Mouse (Mus musculus): ENCODE measurements around the gene Dner. TPM values are rescaled to one million over a fixed set of nuclear protein-coding genes. Genes with fewer than 3 reads are reported as not detected.

The Dner gene
- polyA plus RNA-seq, 1 experiment from 2014 or later = 1.7 TPM

DNA sequence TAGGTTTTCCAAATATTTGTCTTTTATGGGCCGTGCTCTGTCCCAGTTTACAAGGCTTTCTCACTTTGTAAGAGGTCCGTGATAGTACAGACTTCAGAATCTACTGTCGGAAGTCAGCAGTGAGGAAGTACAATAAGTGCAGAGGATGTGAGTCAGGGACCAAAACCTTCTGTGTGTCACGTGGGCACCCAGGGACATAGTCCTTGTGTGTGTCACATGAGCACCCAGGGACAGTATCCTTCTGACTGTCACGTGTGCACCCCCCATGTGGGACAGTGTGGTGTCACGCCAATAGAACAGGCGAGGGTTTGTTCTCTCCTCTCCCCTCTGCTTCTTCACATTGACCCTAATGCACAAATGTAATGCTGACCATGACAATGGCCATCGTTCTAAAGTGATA, 134.2 kb downstream of the Dner start:
- Histone ChIP-seq H3K27me3 (no peaks in the 10 kb centered on the region), H3K4me3 (no peak overlapping the region), H3K27ac (no peak overlapping the region), H3K9ac (no peak overlapping the region), H3K9me3 (no peaks in the 10 kb centered on the region), H3K4me1 (no peaks in the 10 kb centered on the region), H3K4me2 (no peak overlapping the region), H3K36me3 (no peaks in the 10 kb centered on the region)
- 67% methylated on average over 8 of the region's 8 CpGs for WGBS
- no peak for ATAC-seq (ENCODE audit: borderline replicate concordance, extremely low read depth, low FRiP score, low TSS enrichment)

DNA sequence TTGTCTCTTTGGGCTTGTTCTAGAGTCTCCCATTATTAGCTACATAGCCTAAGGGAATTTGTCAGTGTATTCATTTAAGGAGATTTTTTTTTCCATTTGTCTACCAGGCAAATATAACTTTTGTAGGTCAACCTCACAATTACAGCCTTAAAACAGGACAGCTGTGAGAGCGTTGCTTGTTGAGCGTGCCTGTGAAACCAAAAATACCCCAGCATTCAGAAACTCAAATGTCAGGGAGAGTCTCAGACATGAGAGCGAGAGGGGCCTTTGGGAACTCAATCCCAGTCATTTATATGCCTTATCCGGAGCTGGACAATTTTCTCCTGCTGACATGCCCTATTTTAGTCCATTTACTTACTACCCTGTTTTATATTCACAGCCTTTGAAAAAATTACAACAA, 134.6 kb downstream of the Dner start:
- no peak overlapping the region for H3K4me3 ChIP-seq
- H3K36me3 ChIP-seq = no peaks in the 10 kb centered on the region
- no peak for ATAC-seq (ENCODE audit: borderline replicate concordance, extremely low read depth, low FRiP score, low TSS enrichment)
- H3K27ac ChIP-seq = no peak overlapping the region
- H3K9ac ChIP-seq = no peak overlapping the region
- no peaks in the 10 kb centered on the region for H3K27me3 ChIP-seq
- 76% methylated on average over 4 of the region's 4 CpGs for WGBS
- no peak overlapping the region for H3K4me2 ChIP-seq
- H3K4me1 ChIP-seq = no peaks in the 10 kb centered on the region
- H3K9me3 ChIP-seq = no peaks in the 10 kb centered on the region

DNA sequence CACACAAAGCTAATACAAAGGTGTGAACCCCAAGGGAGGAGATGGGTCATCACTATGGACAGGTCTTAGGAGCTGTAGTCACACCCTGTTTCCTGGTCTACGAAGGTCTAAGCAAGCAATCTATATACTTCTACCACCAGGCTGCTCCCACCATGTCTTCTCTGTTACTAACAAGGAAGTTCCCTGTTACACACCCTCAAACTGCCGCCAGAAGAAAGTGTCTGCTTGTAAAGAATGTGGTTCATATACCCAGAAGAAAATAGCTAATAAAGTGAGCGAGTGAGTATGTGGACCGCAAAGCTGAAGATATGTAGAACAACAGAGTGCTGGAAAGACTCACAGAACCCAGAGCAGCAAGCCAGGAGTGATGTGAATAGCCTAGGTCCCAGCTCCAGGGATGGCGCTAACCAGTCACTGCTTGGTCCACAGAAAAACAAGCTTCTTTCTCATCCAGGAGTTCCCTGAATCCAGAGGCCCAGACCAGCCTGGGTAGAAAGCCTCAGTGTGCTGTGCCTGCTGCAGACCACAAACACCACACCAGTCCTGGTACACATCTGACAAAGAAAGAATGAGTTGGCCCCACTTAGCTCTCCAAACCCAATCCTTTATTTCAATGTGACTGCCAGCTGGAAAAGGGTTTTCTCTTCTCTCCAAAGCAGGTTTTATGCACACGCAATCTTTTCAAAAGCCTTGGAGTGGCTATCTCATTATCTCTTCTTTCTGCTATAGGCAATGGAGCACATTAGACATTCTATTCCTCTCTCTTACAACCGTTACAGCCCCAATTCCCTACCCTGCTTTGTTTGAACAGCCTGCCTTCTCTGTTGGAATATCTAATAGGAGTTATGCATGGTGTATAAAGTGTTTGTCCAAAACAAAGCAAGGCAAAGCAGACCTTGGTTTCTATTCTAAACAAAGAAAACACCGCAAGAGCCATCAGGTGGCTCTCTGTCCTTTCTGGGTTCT, 139.2 kb downstream of the Dner start:
- H3K4me1 ChIP-seq = no peaks in the 10 kb centered on the region
- no peak overlapping the region for H3K27ac ChIP-seq
- H3K36me3 ChIP-seq = no peaks in the 10 kb centered on the region
- 81% methylated on average over 8 of the region's 8 CpGs for WGBS
- H3K9ac ChIP-seq = no peak overlapping the region
- ATAC-seq (ENCODE audit: borderline replicate concordance, extremely low read depth, low FRiP score, low TSS enrichment) = no peak
- H3K4me2 ChIP-seq = no peak overlapping the region
- H3K27me3 ChIP-seq = no peaks in the 10 kb centered on the region
- H3K4me3 ChIP-seq = no peak overlapping the region
- H3K9me3 ChIP-seq = no peaks in the 10 kb centered on the region

DNA sequence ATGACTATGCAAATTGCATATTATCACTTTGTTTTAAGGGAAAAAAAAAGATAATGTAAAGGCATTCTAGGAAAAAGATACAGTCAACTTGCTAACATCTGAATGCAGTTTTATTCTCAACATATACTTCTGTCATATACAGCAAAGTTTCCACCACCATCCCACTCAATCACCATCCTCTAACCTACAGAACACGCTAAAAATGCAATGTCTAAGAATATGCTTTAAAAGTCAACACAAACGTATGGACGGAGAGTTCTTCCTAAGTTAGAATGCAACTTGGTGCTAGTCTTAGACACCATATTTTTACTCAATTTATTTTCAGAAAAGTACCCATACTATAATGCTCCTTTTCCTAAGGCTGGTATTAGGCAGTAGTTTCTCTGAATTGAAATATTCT, 144.0 kb downstream of the Dner start:
- Histone ChIP-seq H3K27me3 (no peaks in the 10 kb centered on the region), H3K9ac (no peak overlapping the region), H3K36me3 (no peaks in the 10 kb centered on the region), H3K4me2 (no peak overlapping the region), H3K9me3 (no peaks in the 10 kb centered on the region), H3K27ac (no peak overlapping the region), H3K4me3 (no peak overlapping the region), H3K4me1 (no peaks in the 10 kb centered on the region)
- ATAC-seq (ENCODE audit: borderline replicate concordance, extremely low read depth, low FRiP score, low TSS enrichment) = no peak
- WGBS = 87% methylated on average over 3 of the region's 3 CpGs

DNA sequence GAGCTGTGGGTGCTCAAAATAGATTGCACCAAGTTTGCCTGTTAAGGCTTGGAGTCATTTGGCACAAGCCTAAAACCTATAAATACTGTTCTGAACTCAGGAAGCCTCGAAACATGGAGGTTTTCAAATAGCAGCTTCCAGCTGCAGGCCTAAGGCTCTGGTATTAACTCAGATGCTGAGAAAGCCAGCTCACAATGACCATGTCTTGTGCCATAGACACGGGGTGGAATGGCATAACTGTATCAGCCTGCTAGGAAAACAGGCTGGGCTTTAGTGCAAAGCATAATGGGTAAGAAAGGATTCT, 146.0 kb downstream of the Dner start:
- 50% methylated on average over 2 of the region's 2 CpGs for WGBS
- H3K27ac ChIP-seq = no peak overlapping the region
- H3K4me2 ChIP-seq = no peak overlapping the region
- H3K9me3 ChIP-seq = no peaks in the 10 kb centered on the region
- no peak overlapping the region for H3K4me3 ChIP-seq
- no peaks in the 10 kb centered on the region for H3K4me1 ChIP-seq
- H3K36me3 ChIP-seq = no peaks in the 10 kb centered on the region
- no peaks in the 10 kb centered on the region for H3K27me3 ChIP-seq
- H3K9ac ChIP-seq = no peak overlapping the region
- no peak for ATAC-seq (ENCODE audit: borderline replicate concordance, extremely low read depth, low FRiP score, low TSS enrichment)

DNA sequence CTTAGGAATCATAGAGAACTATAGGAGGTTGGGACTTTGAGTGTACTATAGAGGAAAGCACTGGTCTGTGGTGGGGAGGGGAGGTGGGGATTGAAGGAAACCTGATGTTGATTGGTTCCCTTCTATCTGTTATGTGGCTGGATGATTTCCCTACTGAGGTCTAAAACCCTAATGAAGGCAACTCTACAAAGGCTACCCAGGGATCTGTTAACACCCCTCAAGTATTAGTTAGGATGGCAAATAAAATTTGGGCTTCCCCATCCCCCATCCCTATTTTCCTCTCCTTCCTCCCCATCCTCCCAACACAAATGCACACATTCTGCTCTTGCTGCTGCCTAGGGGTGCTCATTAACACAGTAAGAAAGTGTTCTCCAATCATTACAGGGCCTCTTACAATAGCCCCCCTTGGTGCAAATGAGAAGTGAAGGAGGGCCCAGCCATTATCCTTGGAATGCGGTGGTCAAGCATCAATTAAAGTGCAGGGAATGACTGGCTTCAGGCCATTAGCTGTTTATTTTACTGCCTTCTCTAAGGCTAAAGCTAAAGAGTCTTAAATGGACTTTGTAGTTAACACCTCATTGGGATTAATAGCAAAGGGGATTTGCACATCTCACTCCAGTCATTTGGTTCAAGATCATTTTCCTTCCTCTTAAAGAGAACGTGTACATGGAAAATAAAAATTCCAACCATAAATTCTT, 146.5 kb downstream of the Dner start:
- H3K9ac ChIP-seq = no peak overlapping the region
- no peaks in the 10 kb centered on the region for H3K36me3 ChIP-seq
- H3K4me2 ChIP-seq = no peak overlapping the region
- H3K27ac ChIP-seq = no peak overlapping the region
- H3K27me3 ChIP-seq = no peaks in the 10 kb centered on the region
- WGBS = 23% methylated on average over 2 of the region's 2 CpGs
- no peaks in the 10 kb centered on the region for H3K9me3 ChIP-seq
- H3K4me1 ChIP-seq = no peaks in the 10 kb centered on the region
- no peak for ATAC-seq (ENCODE audit: borderline replicate concordance, extremely low read depth, low FRiP score, low TSS enrichment)
- H3K4me3 ChIP-seq = no peak overlapping the region

DNA sequence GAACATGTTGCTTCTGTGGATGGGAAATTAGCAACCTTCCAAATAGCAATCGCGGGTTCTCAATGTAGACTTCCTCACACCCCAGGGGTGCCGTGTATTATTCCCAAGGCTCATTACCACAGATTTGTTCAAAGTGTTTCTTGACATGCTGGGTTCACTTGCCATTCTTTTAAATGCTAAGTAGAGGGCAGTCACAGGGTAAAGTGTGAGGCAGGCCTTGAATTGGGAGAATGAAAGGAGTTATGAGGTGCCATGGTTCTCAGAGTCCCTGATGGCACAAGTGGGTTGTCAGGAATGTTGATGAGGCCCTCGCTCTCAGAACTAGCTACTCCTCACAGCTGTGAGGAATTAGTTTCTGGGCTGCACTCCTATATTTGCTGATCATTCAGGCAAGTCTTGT, 160.0 kb downstream of the Dner start:
- no peaks in the 10 kb centered on the region for H3K9me3 ChIP-seq
- WGBS = 68% methylated on average over 4 of the region's 4 CpGs
- no peaks in the 10 kb centered on the region for H3K27me3 ChIP-seq
- no peak overlapping the region for H3K4me2 ChIP-seq
- H3K9ac ChIP-seq = no peak overlapping the region
- no peak overlapping the region for H3K27ac ChIP-seq
- no peak overlapping the region for H3K4me3 ChIP-seq
- H3K4me1 ChIP-seq = no peaks in the 10 kb centered on the region
- H3K36me3 ChIP-seq = no peaks in the 10 kb centered on the region
- no peak for ATAC-seq (ENCODE audit: borderline replicate concordance, extremely low read depth, low FRiP score, low TSS enrichment)

DNA sequence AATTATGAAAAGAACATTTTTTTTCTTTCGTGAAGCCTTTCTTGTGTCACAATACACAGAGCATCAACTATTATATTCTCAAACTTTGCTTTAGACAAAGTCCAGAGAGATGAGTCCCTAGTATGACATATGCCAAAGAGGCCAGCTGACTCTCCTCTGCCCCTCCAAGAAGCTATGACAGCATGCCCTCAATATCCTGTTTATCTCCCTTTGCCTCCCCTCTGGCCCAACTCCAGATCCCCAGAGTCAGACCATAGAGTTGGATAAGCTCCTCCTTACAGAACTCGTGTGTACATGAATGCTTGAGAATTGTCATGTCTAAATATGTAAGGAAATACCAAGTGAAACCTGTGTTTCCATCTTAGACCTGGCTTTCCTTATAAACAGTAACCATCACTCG, 170.5 kb downstream of the Dner start:
- 0 out of 2 replicates have a peak, but pooled peaks cover 3% of the 10 kb centered on the region for H3K4me1 ChIP-seq
- WGBS = 64% methylated on average over 3 of the region's 3 CpGs
- no peaks in the 10 kb centered on the region for H3K27me3 ChIP-seq
- H3K9me3 ChIP-seq = no peaks in the 10 kb centered on the region
- no peak overlapping the region for H3K27ac ChIP-seq
- no peak overlapping the region for H3K9ac ChIP-seq
- H3K4me3 ChIP-seq = no peak overlapping the region
- no peak overlapping the region for H3K4me2 ChIP-seq
- peak; percentile 59; the same call in 1 of the 2 replicates for ATAC-seq (ENCODE audit: borderline replicate concordance, extremely low read depth, low FRiP score, low TSS enrichment)
- H3K36me3 ChIP-seq = no peaks in the 10 kb centered on the region

DNA sequence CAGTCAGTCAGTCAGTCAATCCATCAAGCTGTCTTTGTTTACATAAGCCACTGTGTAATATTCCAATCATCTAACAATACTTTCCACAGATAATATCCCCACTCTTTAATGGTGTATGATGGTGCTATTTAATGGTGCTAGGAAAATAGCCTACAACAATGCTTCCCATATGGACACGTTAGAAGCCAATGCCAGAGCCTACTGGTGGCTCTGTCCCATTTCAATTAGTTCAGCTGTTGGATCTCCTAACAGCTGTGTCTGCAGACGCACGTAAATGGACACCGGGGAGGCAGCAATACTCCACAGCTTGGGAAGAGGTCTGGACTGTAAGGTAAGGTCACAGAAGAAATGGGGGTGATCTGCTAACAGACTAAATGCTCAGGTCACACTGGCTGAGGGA, 171.6 kb downstream of the Dner start:
- Histone ChIP-seq H3K4me3 (no peak overlapping the region), H3K9me3 (no peaks in the 10 kb centered on the region), H3K36me3 (no peaks in the 10 kb centered on the region), H3K9ac (no peak overlapping the region), H3K27me3 (no peaks in the 10 kb centered on the region), H3K27ac (no peak overlapping the region), H3K4me2 (no peak overlapping the region), H3K4me1 (0 out of 2 replicates have a peak, but pooled peaks cover 3% of the 10 kb centered on the region)
- no peak for ATAC-seq (ENCODE audit: borderline replicate concordance, extremely low read depth, low FRiP score, low TSS enrichment)
- WGBS = 77% methylated on average over 4 of the region's 4 CpGs

DNA sequence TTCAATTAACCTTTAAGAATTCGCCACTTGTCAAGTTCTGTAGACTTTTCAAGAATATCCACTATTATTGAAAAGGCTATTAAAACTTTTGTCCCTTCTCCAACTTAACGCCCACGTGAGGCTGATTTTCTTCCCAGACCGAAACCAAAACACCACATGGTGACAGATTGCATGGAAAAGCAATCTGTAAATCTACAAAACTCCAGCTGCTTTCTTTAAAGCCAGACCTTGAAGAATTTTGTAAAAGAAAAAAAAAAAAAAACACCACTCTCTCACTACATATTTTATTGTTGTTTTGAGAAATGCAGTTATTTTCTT, 173.1 kb downstream of the Dner start:
- H3K9me3 ChIP-seq = no peaks in the 10 kb centered on the region
- H3K9ac ChIP-seq = no peak overlapping the region
- ATAC-seq (ENCODE audit: borderline replicate concordance, extremely low read depth, low FRiP score, low TSS enrichment) = no peak
- no peak overlapping the region for H3K27ac ChIP-seq
- H3K4me3 ChIP-seq = no peak overlapping the region
- H3K36me3 ChIP-seq = no peaks in the 10 kb centered on the region
- H3K27me3 ChIP-seq = no peaks in the 10 kb centered on the region
- 52% methylated on average over 4 of the region's 4 CpGs for WGBS
- H3K4me2 ChIP-seq = no peak overlapping the region
- 0 out of 2 replicates have a peak, but pooled peaks cover 3% of the 10 kb centered on the region for H3K4me1 ChIP-seq

DNA sequence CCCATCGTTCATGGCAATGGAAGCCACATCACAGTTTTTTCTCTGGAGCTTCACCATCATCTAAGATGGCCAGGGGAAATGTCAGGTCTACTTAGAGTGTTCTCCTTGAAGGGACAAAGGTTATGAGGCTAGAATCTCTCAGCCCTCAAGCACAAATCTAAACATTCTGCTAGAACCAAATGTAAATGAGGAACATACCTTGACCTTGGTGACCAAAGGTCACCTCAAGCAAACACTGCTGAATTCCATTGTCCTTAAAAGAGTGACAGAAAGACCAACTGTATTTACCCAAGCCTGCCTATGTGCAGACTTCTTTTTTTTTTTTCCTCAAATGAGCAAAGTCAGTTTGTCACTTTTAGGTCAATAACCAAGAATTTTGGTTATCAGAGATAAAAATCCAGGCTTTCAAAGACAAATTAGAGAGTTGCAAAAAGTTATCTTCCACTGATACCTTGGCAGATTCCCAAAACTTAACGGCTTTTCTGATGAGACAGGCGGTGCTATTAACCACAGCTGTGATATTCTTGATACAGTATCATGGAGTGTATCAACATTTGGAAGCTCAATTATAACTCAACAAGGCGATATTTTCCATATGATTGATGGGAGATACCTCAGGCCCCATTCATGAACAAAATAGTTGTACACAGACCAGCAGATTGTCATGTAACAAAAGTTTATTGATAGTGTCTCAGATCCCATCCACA, 173.6 kb downstream of the Dner start:
- 46% methylated on average over 4 of the region's 4 CpGs for WGBS
- ATAC-seq (ENCODE audit: borderline replicate concordance, extremely low read depth, low FRiP score, low TSS enrichment) = no peak
- Histone ChIP-seq H3K27ac (no peak overlapping the region), H3K4me2 (no peak overlapping the region), H3K4me3 (no peak overlapping the region), H3K27me3 (no peaks in the 10 kb centered on the region), H3K4me1 (0 out of 2 replicates have a peak, but pooled peaks cover 3% of the 10 kb centered on the region), H3K9ac (no peak overlapping the region), H3K9me3 (no peaks in the 10 kb centered on the region), H3K36me3 (no peaks in the 10 kb centered on the region)

DNA sequence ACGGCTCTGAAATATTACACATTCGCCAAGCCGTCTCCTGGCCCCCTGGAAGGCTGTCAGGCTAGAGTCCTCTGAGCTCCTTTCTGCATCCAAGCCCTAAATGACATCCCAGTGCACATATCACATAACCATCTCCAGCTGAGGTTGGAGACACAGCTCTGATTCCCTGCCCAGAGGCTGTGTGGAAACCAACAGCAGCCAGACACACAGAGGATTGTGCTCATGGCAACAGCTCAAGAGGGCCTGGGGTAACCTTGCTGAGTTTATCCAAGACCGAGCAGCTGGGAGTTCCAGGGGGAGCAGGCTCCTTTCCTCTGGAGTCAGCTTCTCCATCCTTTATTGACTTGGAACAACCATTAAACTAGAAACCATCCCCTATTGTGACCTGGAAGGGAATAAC, 177.7 kb downstream of the Dner start:
- H3K4me3 ChIP-seq = no peak overlapping the region
- 46% methylated on average over 4 of the region's 4 CpGs for WGBS
- no peak overlapping the region for H3K27ac ChIP-seq
- no peak overlapping the region for H3K9ac ChIP-seq
- H3K4me1 ChIP-seq = no peaks in the 10 kb centered on the region
- H3K36me3 ChIP-seq = no peaks in the 10 kb centered on the region
- H3K4me2 ChIP-seq = no peak overlapping the region
- H3K9me3 ChIP-seq = no peaks in the 10 kb centered on the region
- H3K27me3 ChIP-seq = no peaks in the 10 kb centered on the region
- ATAC-seq (ENCODE audit: borderline replicate concordance, extremely low read depth, low FRiP score, low TSS enrichment) = no peak

Measured in lung, embryonic 15.5 days (tissue).